Mouse (Mus musculus) liver, embryonic 14.5 days (tissue): Measurements from ENCODE around the gene Gria1. TPM values are rescaled to one million over a fixed set of nuclear protein-coding genes. Genes with fewer than 3 reads are reported as not detected.

ENCODE experiments used
- ATAC-seq: fragments of 200-750 bp; cut with Nextera tagmentation; 2 replicates; pipeline ENCODE4 v1.8.0; 2017; ENCODE audit warnings: moderate number of reproducible peaks, mild to moderate bottlenecking, moderate library complexity; ENCODE audit not compliant: insufficient read depth
- DNase-seq, 3 experiments: peaks; one replicate each; pipeline ENCODE4 v3.0.0-alpha.2; 2012 to 2013; ENCODE audit warnings: low read depth in 3 of 3, low spot score in 3 of 3
- H3K27ac ChIP-seq: fragments of 300-500 bp; sonication (generic); 2 replicates; pipeline ENCODE4 v1.5.1; 2014; ENCODE audit warnings: moderate library complexity, mild to moderate bottlenecking, control low read depth, inconsistent platforms
- H3K27me3 ChIP-seq: fragments of 300-500 bp; sonication (generic); 2 replicates; pipeline ENCODE4 v1.6.1; 2014; ENCODE audit warnings: mild to moderate bottlenecking, low read length, moderate library complexity; ENCODE audit not compliant: control insufficient read depth, insufficient read depth
- H3K36me3 ChIP-seq: fragments of 300-500 bp; sonication (generic); replicated peaks from 2 replicates; pipeline ENCODE4 v1.6.1; 2014; ENCODE audit warnings: low read depth; ENCODE audit not compliant: control insufficient read depth, insufficient read depth
- H3K4me1 ChIP-seq, 2 experiments: fragments of 200-500 bp in 1 of 2; fragments of 300-500 bp in 1 of 2; sonication (generic) in 1 of 2; replicated peaks; 2 replicates each; pipeline ENCODE4 v1.6.1; 2012 to 2014; ENCODE audit warnings: antibody characterized with exemption in 1 of 2, inconsistent platforms in 1 of 2, low read length in 1 of 2; ENCODE audit not compliant: control insufficient read depth in 2 of 2, insufficient read depth in 2 of 2
- H3K4me2 ChIP-seq: fragments of 300-500 bp; sonication (generic); 2 replicates; pipeline ENCODE4 v1.6.1; 2014; ENCODE audit warnings: low read depth, mild to moderate bottlenecking, control low read depth, moderate library complexity
- H3K4me3 ChIP-seq, 2 experiments: fragments of 200-500 bp in 1 of 2; fragments of 300-500 bp in 1 of 2; sonication (generic) in 1 of 2; 2 replicates each; pipeline ENCODE4 v1.5.1; 2012 to 2014; ENCODE audit warnings: low read depth in 2 of 2, low read length in 2 of 2, mild to moderate bottlenecking in 2 of 2, control low read depth in 1 of 2, inconsistent platforms in 1 of 2, moderate library complexity in 1 of 2; ENCODE audit not compliant: insufficient read depth in 1 of 2
- H3K9ac ChIP-seq: fragments of 300-500 bp; sonication (generic); replicated peaks from 2 replicates; pipeline ENCODE4 v1.6.1; 2014; ENCODE audit warnings: mild to moderate bottlenecking, control low read depth, moderate library complexity
- H3K9me3 ChIP-seq: fragments of 300-500 bp; sonication (generic); 2 replicates; pipeline ENCODE4 v1.6.1; 2016; ENCODE audit warnings: low read length, mixed read lengths; ENCODE audit not compliant: control insufficient read depth
- CTCF ChIP-seq: IDR thresholded peaks from 2 replicates; pipeline ENCODE4 v1.5.1; 2016; ENCODE audit warnings: antibody characterized with exemption, low read depth, control low read depth
- EP300 ChIP-seq: IDR thresholded peaks from 2 replicates; pipeline ENCODE4 v1.6.1; 2016; ENCODE audit warnings: antibody characterized with exemption, low read depth
- WGBS: fragments of 180-500 bp; shearing (Covaris S2); extraction: QIAGEN DNeasy Blood & Tissue Kit; methylation state at CpG from one replicate; pipeline ENCODE4 v1.1.7; 2014; ENCODE audit not compliant: insufficient replicate concordance; 5-methylcytosine and 5-hydroxymethylcytosine counted together
- polyA plus RNA-seq, 2 experiments: library from polyadenylated mRNA; depleted of rRNA in 1 of 2; stranded (reverse) in 1 of 2; unstranded in 1 of 2; fragments of >200 nt; fragmentation: Nextera tagmentation in 1 of 2; extraction: Ambion mirVana in 1 of 2; gene quantifications; 2 replicates each; pipeline versions ENCODE4 v1.2.1 to v1.2.3; 2012 to 2014

Gria1 gene
- polyA plus RNA-seq, 2 experiments: 0.04 to 0.06 TPM

- ATAC-seq: no peak
- WGBS: 58% methylated on average over 5 of the region's 5 CpGs
- H3K4me2 ChIP-seq: no peak overlapping the region
Measured at GRCm38 (mm10) chr11:57044146-57044545, 33.0 kb downstream of the Gria1 start.

GRCm38 (mm10) chr11:57051666-57052562 is 40.7 kb downstream of the Gria1 start:
- ATAC-seq (no peak), DNase-seq (no peak)
- TF ChIP-seq CTCF (no peak), EP300 (no peak)
- Histone ChIP-seq H3K4me2 (no peak overlapping the region), H3K4me3 (no peak overlapping the region), H3K4me1 (no peaks in the 10 kb centered on the region), H3K27me3 (no peaks in the 10 kb centered on the region), H3K27ac (no peak overlapping the region), H3K9ac (no peak overlapping the region), H3K36me3 (no peaks in the 10 kb centered on the region), H3K9me3 (no peaks in the 10 kb centered on the region)
- WGBS: 55% methylated on average over 6 of the region's 6 CpGs

More at GRCm38 (mm10) chr11:57044146-57044545, 33.0 kb downstream of the Gria1 start:
- no peaks in the 10 kb centered on the region for H3K36me3 ChIP-seq
- no peaks in the 10 kb centered on the region for H3K9me3 ChIP-seq
- TF ChIP-seq EP300: no peak
- TF ChIP-seq CTCF: no peak
- no peaks in the 10 kb centered on the region for H3K27me3 ChIP-seq
- H3K27ac ChIP-seq: no peak overlapping the region
- H3K9ac ChIP-seq: no peak overlapping the region
- DNase-seq: no peak
- H3K4me3 ChIP-seq: no peak overlapping the region
- no peaks in the 10 kb centered on the region for H3K4me1 ChIP-seq

GRCm38 (mm10) chr11:57062441-57062840 is 51.3 kb downstream of the Gria1 start:
- Histone ChIP-seq H3K4me2 (no peak overlapping the region), H3K4me3 (no peak overlapping the region), H3K4me1 (no peaks in the 10 kb centered on the region), H3K27ac (no peak overlapping the region), H3K27me3 (no peaks in the 10 kb centered on the region), H3K9ac (no peak overlapping the region), H3K9me3 (no peaks in the 10 kb centered on the region), H3K36me3 (no peaks in the 10 kb centered on the region)
- TF ChIP-seq CTCF (no peak), EP300 (no peak)
- ATAC-seq (no peak), DNase-seq (no peak)
- 56% methylated on average over 3 of the region's 3 CpGs for WGBS

GRCm38 (mm10) chr11:57070196-57070901 is 59.2 kb downstream of the Gria1 start:
- TF ChIP-seq CTCF (no peak), EP300 (no peak)
- no peak overlapping the region for H3K4me2 ChIP-seq
- H3K4me1 ChIP-seq: no peaks in the 10 kb centered on the region
- H3K27ac ChIP-seq: no peak overlapping the region
- H3K27me3 ChIP-seq: no peaks in the 10 kb centered on the region
- DNase-seq (no peak), ATAC-seq (no peak)
- no peaks in the 10 kb centered on the region for H3K9me3 ChIP-seq
- no peak overlapping the region for H3K9ac ChIP-seq
- H3K4me3 ChIP-seq: no peak overlapping the region
- H3K36me3 ChIP-seq: no peaks in the 10 kb centered on the region
- 71% methylated on average over 8 of the region's 8 CpGs for WGBS

GRCm38 (mm10) chr11:57072171-57072570 is 61.0 kb downstream of the Gria1 start:
- no peaks in the 10 kb centered on the region for H3K27me3 ChIP-seq
- no peak for DNase-seq
- no peak for TF ChIP-seq EP300
- no peak overlapping the region for H3K9ac ChIP-seq
- H3K36me3 ChIP-seq: no peaks in the 10 kb centered on the region
- WGBS: 53% methylated on average over 6 of the region's 6 CpGs
- no peak for ATAC-seq
- no peak overlapping the region for H3K4me3 ChIP-seq
- H3K4me1 ChIP-seq: no peaks in the 10 kb centered on the region
- no peaks in the 10 kb centered on the region for H3K9me3 ChIP-seq
- H3K4me2 ChIP-seq: no peak overlapping the region
- no peak overlapping the region for H3K27ac ChIP-seq
